Mouse (Mus musculus) embryonic fibroblast, embryonic 13.5 days (primary cell): ENCODE results near the gene Eomes. TPM values are rescaled to one million over a fixed set of nuclear protein-coding genes. Genes with fewer than 3 reads are reported as not detected.
A peak's percentile ranks its signal among the peaks of the same experiment; 100 is the strongest.

ENCODE experiments used
- H3K27ac ChIP-seq: 2 replicates; pipeline ENCODE4 v1.5.1; 2012; ENCODE audit warnings: low read length, control low read depth, inconsistent platforms; ENCODE audit not compliant: insufficient read depth
- H3K4me1 ChIP-seq: 2 replicates; pipeline ENCODE4 v1.6.1; 2011; ENCODE audit warnings: low read length; ENCODE audit not compliant: control insufficient read depth, insufficient read depth
- H3K4me3 ChIP-seq: 2 replicates; pipeline ENCODE4 v1.5.1; 2011; ENCODE audit warnings: mild to moderate bottlenecking, control low read depth, low read length; ENCODE audit not compliant: insufficient read depth
- CTCF ChIP-seq: IDR thresholded peaks from 2 replicates; pipeline ENCODE4 v1.5.1; 2011; ENCODE audit warnings: mild to moderate bottlenecking, control low read depth, low read length, moderate library complexity, borderline replicate concordance; ENCODE audit not compliant: insufficient read depth
- POLR2A ChIP-seq: IDR thresholded peaks from 2 replicates; pipeline ENCODE4 v1.6.1; 2011; ENCODE audit warnings: low read depth, mild to moderate bottlenecking, control low read depth, low read length, moderate library complexity
- polyA plus RNA-seq: library from polyadenylated mRNA; stranded (reverse); fragments of >200 nt; gene quantifications from 2 replicates; pipeline ENCODE4 v1.2.4, GENCODE M21; 2011; ENCODE audit warnings: low read depth; ENCODE audit not compliant: missing spikeins, insufficient read length

Eomes gene
- polyA plus RNA-seq, 1 experiment, result not detected

GRCm38 (mm10) chr9:118498061-118498460 is 20.0 kb downstream of the Eomes start:
- H3K27ac ChIP-seq, result no peak overlapping the region
- no peak for TF ChIP-seq CTCF
- no peak for TF ChIP-seq POLR2A
- no peak overlapping the region for H3K4me3 ChIP-seq
- no peaks in the 10 kb centered on the region for H3K4me1 ChIP-seq

GRCm38 (mm10) chr9:118500963-118501362 is 23.0 kb downstream of the Eomes start:
- Histone ChIP-seq H3K4me3 (no peak overlapping the region), H3K4me1 (no peaks in the 10 kb centered on the region), H3K27ac (no peak overlapping the region)
- TF ChIP-seq CTCF, result no peak
- TF ChIP-seq POLR2A, result no peak

GRCm38 (mm10) chr9:118504656-118505055 is 26.6 kb downstream of the Eomes start:
- no peak for TF ChIP-seq CTCF
- no peak for TF ChIP-seq POLR2A
- no peak overlapping the region for H3K27ac ChIP-seq
- H3K4me1 ChIP-seq, result peaks cover 3% of the 10 kb centered on the region; the same call in 1 of the 2 replicates
- no peak overlapping the region for H3K4me3 ChIP-seq

- Histone ChIP-seq H3K4me3 (peak within 1 kb of the TSS; percentile 83), H3K27ac (no peak within 1 kb of the TSS), H3K4me1 (peaks cover 3% of the 10 kb centered on the region; the same call in 1 of the 2 replicates)
- TF ChIP-seq CTCF (no peak), POLR2A (peak; percentile 50)
These were observed 28.0 kb downstream of the Eomes start, which contains the start of gene Golga4 for GRCm38 (mm10) chr9:118506020-118506403. Golga4 (plus strand) TSS chr9:118506267.

- TF ChIP-seq POLR2A (no peak), CTCF (no peak)
- no peak overlapping the region for H3K27ac ChIP-seq
- peak overlapping the region; percentile 83 for H3K4me3 ChIP-seq
- peaks cover 8% of the 10 kb centered on the region; the same call in 1 of the 2 replicates for H3K4me1 ChIP-seq
These were observed 28.6 kb downstream of the Eomes start for GRCm38 (mm10) chr9:118506404-118507231.

- peak overlapping the region; percentile 83 for H3K4me3 ChIP-seq
- H3K4me1 ChIP-seq, result peaks cover 9% of the 10 kb centered on the region
- H3K27ac ChIP-seq, result no peak overlapping the region
- TF ChIP-seq POLR2A (no peak), CTCF (no peak)
These were observed 29.5 kb downstream of the Eomes start for GRCm38 (mm10) chr9:118507552-118507951.

GRCm38 (mm10) chr9:118508601-118509000 is 30.6 kb downstream of the Eomes start:
- H3K27ac ChIP-seq, result no peak overlapping the region
- TF ChIP-seq POLR2A (no peak), CTCF (no peak)
- peaks cover 13% of the 10 kb centered on the region for H3K4me1 ChIP-seq
- H3K4me3 ChIP-seq, result no peak overlapping the region

- no peak overlapping the region for H3K4me3 ChIP-seq
- H3K27ac ChIP-seq, result no peak overlapping the region
- H3K4me1 ChIP-seq, result peaks cover 13% of the 10 kb centered on the region
- TF ChIP-seq POLR2A (no peak), CTCF (no peak)
These were observed 33.1 kb downstream of the Eomes start for GRCm38 (mm10) chr9:118510941-118511690.

GRCm38 (mm10) chr9:118512681-118513233 is 34.7 kb downstream of the Eomes start:
- TF ChIP-seq POLR2A (no peak), CTCF (no peak)
- H3K27ac ChIP-seq, result no peak overlapping the region
- peaks cover 11% of the 10 kb centered on the region for H3K4me1 ChIP-seq
- H3K4me3 ChIP-seq, result no peak overlapping the region

GRCm38 (mm10) chr9:118515476-118515875 is 37.5 kb downstream of the Eomes start:
- Histone ChIP-seq H3K4me3 (no peak overlapping the region), H3K4me1 (peaks cover 20% of the 10 kb centered on the region), H3K27ac (no peak overlapping the region)
- TF ChIP-seq POLR2A (no peak), CTCF (no peak)
